Mouse (Mus musculus): ENCODE data around the gene Pak3.

Pak3 gene

GRCm38 (mm10) chrX:143664221-143665150 is 146.1 kb downstream of the Pak3 start:
- DNase-seq (ENCODE audit: low spot score in 2 of 2): peak; percentile 41 to 51

- no peak for DNase-seq (ENCODE audit: low spot score in 2 of 2)
Measured at GRCm38 (mm10) chrX:143665771-143666170, 147.4 kb downstream of the Pak3 start.

GRCm38 (mm10) chrX:143666991-143667390 is 148.6 kb downstream of the Pak3 start:
- DNase-seq (ENCODE audit: low spot score in 2 of 2): no peak

- DNase-seq (ENCODE audit: low spot score in 2 of 2): peak in 1 of 2 experiments; percentile 43
Measured at GRCm38 (mm10) chrX:143668242-143668641, 149.9 kb downstream of the Pak3 start.

- no peak for DNase-seq (ENCODE audit: low spot score in 2 of 2)
Measured at GRCm38 (mm10) chrX:143678566-143678965, 160.2 kb downstream of the Pak3 start.

GRCm38 (mm10) chrX:143722250-143722649 is 203.9 kb downstream of the Pak3 start:
- no peak for DNase-seq (ENCODE audit: low spot score in 2 of 2)

- DNase-seq (ENCODE audit: low spot score in 2 of 2): no peak
Measured at GRCm38 (mm10) chrX:143725411-143725810, 207.0 kb downstream of the Pak3 start.

DNA sequence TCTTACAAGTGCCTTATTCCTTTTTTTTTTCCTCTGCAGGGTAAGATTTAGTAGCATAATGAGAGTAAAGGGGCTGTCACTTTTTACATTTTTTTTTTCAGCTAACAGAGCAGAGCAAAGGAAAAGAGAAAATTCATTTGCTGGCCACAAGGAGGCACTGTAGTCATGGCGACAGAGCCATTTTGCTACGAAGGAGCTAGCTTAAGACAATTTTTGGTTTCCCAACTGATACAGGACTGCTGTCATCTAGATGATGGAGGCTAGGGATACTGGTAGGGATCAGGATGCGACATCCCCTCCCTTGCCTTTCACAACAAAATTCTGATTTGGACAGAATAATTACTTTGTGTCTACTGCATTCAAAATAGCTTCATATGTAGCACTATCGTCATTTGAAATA is 217.6 kb downstream of the Pak3 start:
- DNase-seq (ENCODE audit: low spot score in 2 of 2): peak in 1 of 2 experiments; percentile 7

DNA sequence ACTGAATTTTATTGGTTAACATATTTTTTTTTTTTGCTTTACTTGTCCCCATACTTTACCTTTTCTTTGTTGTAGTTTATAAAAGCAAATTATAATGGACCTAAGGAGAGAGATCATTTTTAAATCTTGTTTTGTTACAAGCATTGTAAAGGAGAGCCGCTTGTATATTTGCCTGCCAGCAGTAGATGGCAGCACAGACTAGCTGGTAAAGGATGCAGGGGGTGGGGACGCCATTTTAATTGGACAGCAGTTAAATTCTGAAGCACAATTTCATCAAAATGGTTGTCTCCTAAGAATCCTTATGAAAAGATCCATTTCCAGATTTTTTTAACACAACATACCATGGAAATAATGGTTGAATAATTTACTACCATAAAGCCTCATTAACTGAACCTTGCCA is 220.8 kb downstream of the Pak3 start:
- DNase-seq (ENCODE audit: low spot score in 2 of 2): peak in 1 of 2 experiments; percentile 12

GRCm38 (mm10) chrX:143762556-143762955 is 244.2 kb downstream of the Pak3 start:
- no peak for DNase-seq (ENCODE audit: low spot score in 2 of 2)

GRCm38 (mm10) chrX:143815948-143816347 is 297.6 kb downstream of the Pak3 start:
- DNase-seq (ENCODE audit: low spot score in 2 of 2): no peak

- no peak for DNase-seq (ENCODE audit: low spot score in 2 of 2)
Measured at GRCm38 (mm10) chrX:143818961-143819360, 300.6 kb downstream of the Pak3 start.

GRCm38 (mm10) chrX:143826521-143826920 is 308.1 kb downstream of the Pak3 start:
- no peak for DNase-seq (ENCODE audit: low spot score in 2 of 2)

DNA sequence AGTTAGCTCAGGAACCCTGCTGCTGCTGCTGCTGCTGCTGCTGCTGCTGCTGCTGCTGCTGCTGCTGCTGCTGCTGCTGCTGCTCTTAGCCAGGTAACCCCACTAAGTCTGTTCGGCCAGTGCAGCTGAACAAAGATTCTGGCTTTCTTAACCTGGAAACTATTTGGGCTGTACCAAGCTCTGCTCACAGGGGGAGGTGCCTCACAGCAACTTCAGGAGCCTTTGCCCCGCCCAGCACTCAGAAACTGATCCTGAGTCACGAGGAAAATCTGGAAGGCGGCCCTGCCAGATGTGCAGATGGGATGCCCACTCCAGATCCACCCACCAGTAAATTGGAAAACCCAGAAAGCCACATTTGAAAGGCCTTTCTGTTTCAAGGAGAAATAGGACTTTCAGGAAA is 308.8 kb downstream of the Pak3 start, which contains the start of gene Capn6:
Gene Capn6, minus strand, starts transcription at position 203 of the 400 bp plus-strand sequence.
- DNase-seq (ENCODE audit: low spot score in 2 of 2): no peak

- DNase-seq (ENCODE audit: low spot score in 2 of 2): no peak
Measured at GRCm38 (mm10) chrX:143846637-143847036, 328.2 kb downstream of the Pak3 start.
